Mouse (Mus musculus) liver, embryonic 12.5 days (tissue): ENCODE measurements around the gene Eefsec. TPM values are rescaled to one million over a fixed set of nuclear protein-coding genes. Genes with fewer than 3 reads are reported as not detected.

Experiments used
- ATAC-seq: fragments of 200-750 bp; cut with Nextera tagmentation; 2 replicates; pipeline ENCODE4 v1.8.0; 2017; ENCODE audit warnings: moderate number of reproducible peaks, mild to moderate bottlenecking, moderate library complexity
- H3K27ac ChIP-seq: fragments of 300-500 bp; sonication (generic); 2 replicates; pipeline ENCODE4 v1.5.1; 2016; ENCODE audit warnings: mild to moderate bottlenecking
- H3K27me3 ChIP-seq: fragments of 300-500 bp; sonication (generic); replicated peaks from 2 replicates; pipeline ENCODE4 v1.6.1; 2016; ENCODE audit warnings: mild to moderate bottlenecking, moderate library complexity
- H3K36me3 ChIP-seq: fragments of 300-500 bp; sonication (generic); 2 replicates; pipeline ENCODE4 v1.6.1; 2016; ENCODE audit warnings: mild to moderate bottlenecking, moderate library complexity
- H3K4me1 ChIP-seq: fragments of 300-500 bp; sonication (generic); 2 replicates; pipeline ENCODE4 v1.6.1; 2016
- H3K4me2 ChIP-seq: fragments of 300-500 bp; sonication (generic); 2 replicates; pipeline ENCODE4 v1.6.1; 2016; ENCODE audit warnings: mild to moderate bottlenecking, moderate library complexity
- H3K4me3 ChIP-seq: fragments of 300-500 bp; sonication (generic); 2 replicates; pipeline ENCODE4 v1.5.1; 2016; ENCODE audit warnings: mild to moderate bottlenecking, moderate library complexity
- H3K9ac ChIP-seq: fragments of 300-500 bp; sonication (generic); 2 replicates; pipeline ENCODE4 v1.6.1; 2016; ENCODE audit warnings: mild to moderate bottlenecking, moderate library complexity
- H3K9me3 ChIP-seq: fragments of 300-500 bp; sonication (generic); replicated peaks from 2 replicates; pipeline ENCODE4 v1.6.1; 2016; ENCODE audit warnings: mild to moderate bottlenecking, moderate library complexity
- WGBS: fragments of 180-500 bp; shearing (Covaris S2); methylation state at CpG from one replicate; pipeline ENCODE4 v1.1.7; 2016; ENCODE audit not compliant: insufficient replicate concordance; 5-methylcytosine and 5-hydroxymethylcytosine counted together
- polyA plus RNA-seq: library from polyadenylated mRNA; unstranded; fragments of >200 nt; fragmentation: Nextera tagmentation; extraction: Ambion mirVana; gene quantifications from 2 replicates; pipeline ENCODE4 v1.2.1, GENCODE M21; 2016

The Eefsec gene
- polyA plus RNA-seq, 1 experiment from 2014 or later = 26.1 TPM

DNA sequence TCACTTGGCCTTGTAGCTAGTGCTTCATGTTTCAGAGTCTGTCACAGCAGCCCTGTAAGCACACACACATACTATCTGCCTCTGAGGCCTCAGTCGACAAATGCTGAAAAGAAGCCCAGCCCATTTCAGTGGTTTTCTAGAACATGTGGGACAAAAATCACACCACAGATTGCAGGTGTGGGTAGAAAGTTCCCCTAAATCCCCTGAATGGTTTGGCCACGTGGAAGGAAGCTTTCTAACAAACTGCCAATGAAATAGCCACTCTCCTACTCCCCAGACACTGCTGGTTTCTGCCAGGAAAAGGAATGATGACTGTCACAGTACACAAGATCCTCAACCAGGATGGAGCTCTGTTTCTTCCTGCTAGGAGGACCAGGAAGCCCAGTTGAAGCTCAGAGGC lies 33.7 kb downstream of the Eefsec start:
- Histone ChIP-seq H3K27ac (no peak overlapping the region), H3K36me3 (no peaks in the 10 kb centered on the region), H3K4me2 (no peak overlapping the region), H3K9ac (no peak overlapping the region), H3K27me3 (no peaks in the 10 kb centered on the region), H3K9me3 (no peaks in the 10 kb centered on the region), H3K4me1 (peaks cover 15% of the 10 kb centered on the region), H3K4me3 (no peak overlapping the region)
- no peak for ATAC-seq
- WGBS = 32% methylated on average over 2 of the region's 2 CpGs

GRCm38 (mm10) chr6:88409492-88409891 lies 36.8 kb downstream of the Eefsec start:
- Histone ChIP-seq H3K9me3 (no peaks in the 10 kb centered on the region), H3K9ac (no peak overlapping the region), H3K36me3 (no peaks in the 10 kb centered on the region), H3K4me1 (peaks cover 6% of the 10 kb centered on the region; the same call in 1 of the 2 replicates), H3K27me3 (no peaks in the 10 kb centered on the region), H3K27ac (no peak overlapping the region), H3K4me3 (no peak overlapping the region), H3K4me2 (no peak overlapping the region)
- WGBS = 71% methylated on average over 5 of the region's 5 CpGs
- no peak for ATAC-seq

GRCm38 (mm10) chr6:88400451-88400850 lies 45.9 kb downstream of the Eefsec start:
- whole genome bisulfite sequencing = 78% methylated on average over 6 of the region's 6 CpGs
- no peak overlapping the region for H3K27ac ChIP-seq
- H3K4me3 ChIP-seq = no peak overlapping the region
- H3K9ac ChIP-seq = no peak overlapping the region
- no peak overlapping the region for H3K4me2 ChIP-seq
- no peak for ATAC-seq
- no peaks in the 10 kb centered on the region for H3K9me3 ChIP-seq
- H3K4me1 ChIP-seq = no peaks in the 10 kb centered on the region
- no peaks in the 10 kb centered on the region for H3K27me3 ChIP-seq
- H3K36me3 ChIP-seq = no peaks in the 10 kb centered on the region

DNA sequence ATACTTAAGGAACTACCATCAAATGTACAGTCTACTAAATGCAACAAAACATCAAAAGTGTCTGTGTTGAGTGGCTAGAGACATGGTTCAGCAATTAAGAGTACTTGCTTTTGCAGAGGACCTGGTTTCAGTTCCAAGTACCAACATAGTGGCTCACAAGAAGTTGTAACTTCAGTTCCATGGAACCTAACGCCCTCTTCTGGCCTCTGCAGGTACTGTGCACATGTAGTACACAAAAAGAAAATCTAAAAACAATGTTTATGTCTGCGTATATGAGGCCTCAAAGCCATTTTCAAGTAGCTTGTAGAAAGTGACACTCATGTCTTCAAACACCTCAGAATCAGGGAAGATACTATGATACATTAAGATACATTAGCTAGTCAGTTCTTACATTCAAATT lies 48.4 kb downstream of the Eefsec start:
- H3K9me3 ChIP-seq = no peaks in the 10 kb centered on the region
- H3K9ac ChIP-seq = no peak overlapping the region
- ATAC-seq = no peak
- no peak overlapping the region for H3K27ac ChIP-seq
- H3K4me2 ChIP-seq = no peak overlapping the region
- WGBS = 62% methylated on average over 2 of the region's 2 CpGs
- H3K4me1 ChIP-seq = no peaks in the 10 kb centered on the region
- no peak overlapping the region for H3K4me3 ChIP-seq
- no peaks in the 10 kb centered on the region for H3K36me3 ChIP-seq
- H3K27me3 ChIP-seq = no peaks in the 10 kb centered on the region

DNA sequence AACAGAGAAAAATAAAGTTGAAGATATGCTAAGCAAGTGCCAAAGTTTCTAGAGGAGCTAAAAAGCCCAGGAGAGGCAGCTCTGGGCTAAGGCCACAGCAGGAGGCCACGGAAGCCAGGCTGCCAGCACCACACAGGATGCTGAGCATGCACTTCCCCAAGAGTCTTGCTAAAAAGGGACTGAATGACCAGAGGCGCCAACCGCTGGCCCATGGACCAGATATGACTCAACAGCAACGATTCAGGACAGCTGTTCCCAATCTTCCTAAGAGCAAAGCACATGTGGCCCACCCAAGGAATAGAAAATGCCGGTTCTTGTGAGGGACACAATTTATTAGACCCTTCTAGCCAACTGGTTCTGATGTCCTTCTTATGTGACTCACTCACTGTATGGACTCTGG lies 57.4 kb downstream of the Eefsec start:
- no peak overlapping the region for H3K27ac ChIP-seq
- no peak overlapping the region for H3K4me2 ChIP-seq
- ATAC-seq = no peak
- H3K4me1 ChIP-seq = no peaks in the 10 kb centered on the region; the same call in 1 of the 2 replicates
- 56% methylated on average over 5 of the region's 5 CpGs for WGBS
- no peaks in the 10 kb centered on the region for H3K9me3 ChIP-seq
- 0 out of 2 replicates have a peak, but pooled peaks cover 4% of the 10 kb centered on the region for H3K36me3 ChIP-seq
- H3K9ac ChIP-seq = no peak overlapping the region
- H3K4me3 ChIP-seq = no peak overlapping the region
- H3K27me3 ChIP-seq = no peaks in the 10 kb centered on the region

DNA sequence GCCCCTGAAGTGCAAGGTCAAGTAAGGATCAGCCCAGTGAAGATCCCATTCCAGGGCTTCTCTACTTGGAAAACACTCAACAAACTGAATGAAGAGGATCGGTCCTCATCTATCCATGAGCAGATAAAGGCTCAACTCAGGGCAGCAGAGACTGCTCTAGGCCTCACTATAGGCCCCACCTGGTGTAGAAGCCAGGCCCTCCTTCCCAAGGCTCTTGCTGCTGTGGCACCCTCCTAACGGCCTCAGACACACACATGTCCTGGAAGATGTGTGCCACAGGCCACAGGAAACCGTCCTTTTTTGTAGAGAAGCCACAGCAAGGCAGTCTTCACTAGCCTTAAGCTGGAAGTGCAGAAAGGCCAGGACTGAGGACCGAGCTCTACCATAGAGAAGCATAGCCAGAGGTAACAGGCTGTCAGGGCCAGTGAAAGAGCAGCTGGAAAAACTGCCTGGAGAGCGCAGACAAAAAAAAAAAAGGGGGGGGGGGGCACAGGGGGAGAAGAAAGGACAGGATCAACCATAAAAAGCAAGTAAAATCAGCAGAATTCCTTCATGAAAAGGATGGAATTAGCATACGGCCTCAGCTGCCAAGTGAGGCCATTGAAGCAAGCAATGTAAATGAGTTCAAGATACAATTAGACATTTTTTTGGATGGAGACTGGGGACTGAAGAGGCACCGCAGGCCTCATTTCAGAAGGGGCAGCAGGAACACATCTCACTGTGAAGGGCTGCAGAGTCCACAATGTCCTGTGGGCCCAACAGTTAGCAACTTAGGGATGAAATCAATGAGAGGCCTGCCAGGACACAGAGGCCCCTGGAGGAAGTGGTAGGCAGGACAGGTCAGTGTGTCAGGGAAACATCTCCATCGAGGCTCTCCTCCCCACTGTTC lies 58.3 kb downstream of the Eefsec start:
- H3K9ac ChIP-seq = no peak overlapping the region
- no peaks in the 10 kb centered on the region for H3K27me3 ChIP-seq
- 67% methylated on average over 8 of the region's 8 CpGs for WGBS
- H3K4me3 ChIP-seq = no peak overlapping the region
- no peaks in the 10 kb centered on the region; the same call in 1 of the 2 replicates for H3K4me1 ChIP-seq
- H3K36me3 ChIP-seq = 0 out of 2 replicates have a peak, but pooled peaks cover 4% of the 10 kb centered on the region
- no peak overlapping the region for H3K4me2 ChIP-seq
- H3K27ac ChIP-seq = no peak overlapping the region
- H3K9me3 ChIP-seq = no peaks in the 10 kb centered on the region
- no peak for ATAC-seq

- H3K4me3 ChIP-seq = no peak overlapping the region
- peaks cover 6% of the 10 kb centered on the region for H3K4me1 ChIP-seq
- ATAC-seq = no peak
- H3K36me3 ChIP-seq = no peaks in the 10 kb centered on the region
- H3K27ac ChIP-seq = no peak overlapping the region
- H3K9me3 ChIP-seq = no peaks in the 10 kb centered on the region
- 73% methylated on average over 8 of the region's 8 CpGs for WGBS
- H3K9ac ChIP-seq = no peak overlapping the region
- H3K4me2 ChIP-seq = no peak overlapping the region
- no peaks in the 10 kb centered on the region for H3K27me3 ChIP-seq
Observed at GRCm38 (mm10) chr6:88384420-88385053, 61.8 kb downstream of the Eefsec start.

GRCm38 (mm10) chr6:88383734-88384133 lies 62.6 kb downstream of the Eefsec start:
- H3K36me3 ChIP-seq = no peaks in the 10 kb centered on the region
- ATAC-seq = no peak
- H3K27me3 ChIP-seq = no peaks in the 10 kb centered on the region
- no peak overlapping the region for H3K9ac ChIP-seq
- H3K4me2 ChIP-seq = no peak overlapping the region
- peaks cover 10% of the 10 kb centered on the region for H3K4me1 ChIP-seq
- no peak overlapping the region for H3K27ac ChIP-seq
- H3K4me3 ChIP-seq = no peak overlapping the region
- no peaks in the 10 kb centered on the region for H3K9me3 ChIP-seq

DNA sequence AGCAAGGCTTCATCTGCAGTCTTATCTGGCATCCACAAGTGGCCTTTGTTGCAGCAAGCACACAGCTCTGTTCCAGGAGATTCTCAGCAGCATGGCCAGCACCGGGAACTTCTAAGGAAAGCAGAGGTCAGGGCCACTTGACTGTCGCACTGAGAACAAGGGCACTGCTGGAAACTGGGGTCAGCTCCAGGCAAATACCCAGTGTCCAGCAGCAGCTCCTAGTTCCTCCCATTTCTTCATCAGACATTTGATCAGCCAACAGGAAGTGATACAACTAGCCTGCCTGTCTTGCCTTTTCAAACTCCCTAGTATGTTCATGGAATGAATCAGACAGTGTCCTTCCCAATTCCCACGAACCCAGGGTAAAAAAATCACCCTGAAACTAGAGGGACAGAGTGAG lies 66.6 kb downstream of the Eefsec start:
- H3K36me3 ChIP-seq = peaks cover 6% of the 10 kb centered on the region; the same call in 1 of the 2 replicates
- no peaks in the 10 kb centered on the region for H3K9me3 ChIP-seq
- no peak overlapping the region for H3K4me2 ChIP-seq
- no peak overlapping the region for H3K27ac ChIP-seq
- H3K4me1 ChIP-seq = peaks cover 11% of the 10 kb centered on the region
- no peaks in the 10 kb centered on the region for H3K27me3 ChIP-seq
- 37% methylated on average over 3 of the region's 3 CpGs for WGBS
- H3K9ac ChIP-seq = no peak overlapping the region
- no peak for ATAC-seq
- no peak overlapping the region for H3K4me3 ChIP-seq

DNA sequence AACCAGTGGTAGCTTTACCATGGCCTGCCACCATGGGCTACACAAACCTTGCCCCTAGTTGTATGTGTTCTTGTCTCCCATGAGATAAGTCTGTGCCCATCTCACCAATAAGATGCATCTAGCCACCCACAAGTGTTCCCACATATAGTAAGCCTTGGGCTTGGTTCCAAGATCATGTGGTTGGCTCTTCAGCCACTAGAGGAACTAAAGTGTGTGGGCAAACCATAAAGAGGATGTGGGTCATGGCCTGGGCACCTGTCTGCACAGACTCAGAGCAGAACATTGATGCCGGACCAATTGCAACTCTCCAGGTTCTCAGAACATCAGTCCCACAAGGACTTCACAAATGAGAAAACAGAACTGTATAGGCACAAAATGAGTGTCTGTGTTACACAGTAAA lies 67.5 kb downstream of the Eefsec start:
- no peaks in the 10 kb centered on the region for H3K27me3 ChIP-seq
- H3K9ac ChIP-seq = no peak overlapping the region
- no peak for ATAC-seq
- H3K27ac ChIP-seq = no peak overlapping the region
- peaks cover 6% of the 10 kb centered on the region; the same call in 1 of the 2 replicates for H3K36me3 ChIP-seq
- H3K4me1 ChIP-seq = peaks cover 11% of the 10 kb centered on the region
- 57% methylated on average over 1 of the region's 1 CpGs for WGBS
- H3K4me3 ChIP-seq = no peak overlapping the region
- H3K9me3 ChIP-seq = no peaks in the 10 kb centered on the region
- no peak overlapping the region for H3K4me2 ChIP-seq

DNA sequence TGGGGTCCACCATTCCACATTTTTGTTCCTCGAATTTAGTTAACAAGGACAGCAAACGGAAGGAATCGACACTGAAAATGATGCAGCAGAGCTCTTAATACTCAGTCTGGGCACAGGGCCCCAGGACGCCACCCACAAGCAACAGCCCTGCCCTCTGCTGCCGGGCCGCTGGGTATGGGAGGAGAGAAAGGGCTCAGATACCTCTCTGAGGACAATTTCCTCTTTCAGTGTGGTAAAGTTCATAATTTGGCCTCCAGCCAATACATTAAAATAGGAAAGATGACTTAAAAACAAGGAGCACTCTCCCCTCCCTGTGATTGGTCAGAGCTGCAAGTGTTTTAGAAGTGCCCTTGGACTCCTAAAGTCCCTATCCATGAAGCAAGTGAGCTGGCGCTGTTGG lies 72.1 kb downstream of the Eefsec start:
- H3K4me3 ChIP-seq = no peak overlapping the region
- H3K27me3 ChIP-seq = no peaks in the 10 kb centered on the region
- H3K4me2 ChIP-seq = no peak overlapping the region
- no peaks in the 10 kb centered on the region for H3K9me3 ChIP-seq
- WGBS = 81% methylated on average over 7 of the region's 7 CpGs
- H3K36me3 ChIP-seq = peaks cover 6% of the 10 kb centered on the region; the same call in 1 of the 2 replicates
- H3K9ac ChIP-seq = no peak overlapping the region
- no peak overlapping the region for H3K27ac ChIP-seq
- ATAC-seq = no peak
- peaks cover 4% of the 10 kb centered on the region; the same call in 1 of the 2 replicates for H3K4me1 ChIP-seq

GRCm38 (mm10) chr6:88369851-88370635 lies 76.3 kb downstream of the Eefsec start:
- H3K9me3 ChIP-seq = no peaks in the 10 kb centered on the region
- H3K9ac ChIP-seq = no peak overlapping the region
- 68% methylated on average over 8 of the region's 8 CpGs for WGBS
- no peak overlapping the region for H3K4me3 ChIP-seq
- no peaks in the 10 kb centered on the region; the same call in 1 of the 2 replicates for H3K4me1 ChIP-seq
- ATAC-seq = no peak
- peaks cover 4% of the 10 kb centered on the region; the same call in 1 of the 2 replicates for H3K36me3 ChIP-seq
- H3K4me2 ChIP-seq = no peak overlapping the region
- H3K27me3 ChIP-seq = no peaks in the 10 kb centered on the region
- no peak overlapping the region for H3K27ac ChIP-seq
